Comparison of ENCODE assay signal across 25 mouse cellular contexts in the genomic region with DNA sequence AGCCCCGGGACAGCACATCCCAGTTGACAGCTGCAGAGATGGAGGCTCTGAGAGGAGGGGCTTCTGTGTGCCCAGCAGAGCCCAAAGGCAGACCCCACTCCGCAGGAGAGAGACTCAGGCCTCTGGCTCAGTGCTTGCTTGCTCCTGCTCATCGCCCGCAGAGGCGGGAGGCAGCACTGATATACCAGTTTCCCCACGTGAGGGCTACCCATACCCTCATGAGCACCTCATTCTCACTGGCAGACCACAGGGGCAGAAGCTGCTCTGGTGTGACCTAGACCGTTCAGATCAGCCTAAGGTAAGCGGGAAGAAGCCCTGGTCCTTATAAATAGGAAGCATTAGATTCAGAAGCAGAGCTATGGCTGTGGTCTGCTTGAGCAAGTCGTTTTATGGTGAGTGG. TPM values are rescaled to one million over a fixed set of nuclear protein-coding genes. Genes with fewer than 3 reads are reported as not detected.
A peak's percentile ranks its signal among the peaks of the same experiment; 100 is the strongest.
DNase-seq lines count a peak whose midpoint lies in the region; ATAC-seq lines count a peak whose summit lies in the region.
"Had no signal": no experiment of that assay in that cellular context is flagged by ENCODE, and none has a peak within 500 bp of the region (broad histone marks: within the 10 kb centered on the region; RNA-seq: fewer than 3 reads in every experiment).

No protein-coding gene starts in this region.

- H3K27me3 ChIP-seq in midbrain, embryonic 10.5 days (ENCODE audit: low read depth, poor library complexity, severe bottlenecking): peaks cover 6% of the 10 kb centered on the region
- H3K27me3 ChIP-seq in midbrain, embryonic 11.5 days (ENCODE audit: control insufficient read depth, insufficient read depth, low read length): no peaks in the 10 kb centered on the region
- no peaks in the 10 kb centered on the region for H3K27me3 ChIP-seq in hindbrain, embryonic 12.5 days
- H3K27me3 ChIP-seq in hindbrain, embryonic 13.5 days: no peaks in the 10 kb centered on the region

- H3K36me3 ChIP-seq in midbrain, embryonic 10.5 days: peaks cover 10% of the 10 kb centered on the region; the same call in 1 of the 2 replicates
- H3K36me3 ChIP-seq in midbrain, embryonic 11.5 days (ENCODE audit: control insufficient read depth, insufficient read depth, low read length): no peaks in the 10 kb centered on the region
- H3K36me3 ChIP-seq in hindbrain, embryonic 12.5 days: peaks cover 8% of the 10 kb centered on the region; the same call in 1 of the 2 replicates
- H3K36me3 ChIP-seq in hindbrain, embryonic 13.5 days: peaks cover 19% of the 10 kb centered on the region; the same call in 1 of the 2 replicates
- H3K36me3 ChIP-seq: embryonic facial prominence, embryonic 10.5 days; embryonic facial prominence, embryonic 15.5 days; liver, embryonic 15.5 days had no signal

- H3K9me3 ChIP-seq in midbrain, embryonic 10.5 days (replicated peaks): no peaks in the 10 kb centered on the region
- H3K9me3 ChIP-seq in midbrain, embryonic 11.5 days (ENCODE audit: control insufficient read depth, low read length): no peaks in the 10 kb centered on the region
- H3K9me3 ChIP-seq in hindbrain, embryonic 12.5 days (replicated peaks): no peaks in the 10 kb centered on the region
- no peaks in the 10 kb centered on the region for H3K9me3 ChIP-seq in hindbrain, embryonic 13.5 days
- H3K9me3 ChIP-seq: embryonic facial prominence, embryonic 10.5 days; embryonic facial prominence, embryonic 15.5 days; liver, embryonic 15.5 days; megakaryocyte, embryonic 14.5 days had no signal

- H3K4me3 ChIP-seq in midbrain, embryonic 10.5 days: no peak overlapping the region
- no peak overlapping the region for H3K4me3 ChIP-seq in midbrain, embryonic 11.5 days (ENCODE audit: low read depth, low read length)
- no peak overlapping the region for H3K4me3 ChIP-seq in hindbrain, embryonic 12.5 days
- H3K4me3 ChIP-seq in hindbrain, embryonic 13.5 days: no peak overlapping the region
- H3K4me3 ChIP-seq: embryonic facial prominence, embryonic 10.5 days; embryonic facial prominence, embryonic 15.5 days; liver, embryonic 15.5 days; megakaryocyte, embryonic 14.5 days had no signal

- no peak for ATAC-seq in midbrain, embryonic 11.5 days (ENCODE audit: low FRiP score)
- no peak for ATAC-seq in hindbrain, embryonic 12.5 days (ENCODE audit: low FRiP score)
- ATAC-seq in hindbrain, embryonic 13.5 days (ENCODE audit: low FRiP score): no peak

- no peak overlapping the region for H3K4me2 ChIP-seq in midbrain, embryonic 11.5 days
- H3K4me2 ChIP-seq in hindbrain, embryonic 12.5 days (replicated peaks): no peak overlapping the region; the same call in 1 of the 2 replicates
- H3K4me2 ChIP-seq in hindbrain, embryonic 13.5 days: no peak overlapping the region
- H3K4me2 ChIP-seq: embryonic facial prominence, embryonic 15.5 days; heart, embryonic 11.5 days; liver, embryonic 15.5 days had no signal

- H3K27ac ChIP-seq in midbrain, embryonic 10.5 days (replicated peaks): peak overlapping the region; percentile 68
- no peak overlapping the region for H3K27ac ChIP-seq in midbrain, embryonic 11.5 days (ENCODE audit: low read depth, low read length)
- peak overlapping the region; percentile 23; the same call in 1 of the 2 replicates for H3K27ac ChIP-seq in hindbrain, embryonic 12.5 days
- peak overlapping the region; percentile 6; the same call in 1 of the 2 replicates for H3K27ac ChIP-seq in hindbrain, embryonic 13.5 days
- H3K27ac ChIP-seq: embryonic facial prominence, embryonic 10.5 days; embryonic facial prominence, embryonic 15.5 days; liver, embryonic 15.5 days had no signal

- 87% methylated on average over 9 of the region's 9 CpGs for WGBS in midbrain, embryonic 10.5 days
- WGBS in midbrain, embryonic 11.5 days: 85% methylated on average over 9 of the region's 9 CpGs
- WGBS in hindbrain, embryonic 12.5 days: 80% methylated on average over 9 of the region's 9 CpGs
- 81% methylated on average over 9 of the region's 9 CpGs for WGBS in hindbrain, embryonic 13.5 days

- intact Hi-C loops in heart, postnatal 36 days (cut with DNase I): no loop called here

- H3K9ac ChIP-seq in midbrain, embryonic 11.5 days (ENCODE audit: low read length): no peak overlapping the region
- H3K9ac ChIP-seq in hindbrain, embryonic 12.5 days: no peak overlapping the region
- peak overlapping the region; percentile 43; the same call in 1 of the 2 replicates for H3K9ac ChIP-seq in hindbrain, embryonic 13.5 days
- H3K9ac ChIP-seq: embryonic facial prominence, embryonic 15.5 days; liver, embryonic 15.5 days had no signal

- peak; percentile 74 for DNase-seq in heart, adult 11 months
- DNase-seq in heart, postnatal 36 days: no peak
- no peak for DNase-seq in midbrain, embryonic 10.5 days (ENCODE audit: low spot score)
- DNase-seq in midbrain, embryonic 11.5 days (ENCODE audit: low spot score, missing footprints): no peak
- DNase-seq in lung, adult 18-20 months: no peak
- no peak for DNase-seq in layer of hippocampus, adult 18-20 months (ENCODE audit: low spot score in 2 of 2)
- DNase-seq: adrenal gland, postnatal 25 days; B cell, adult 2 months; cerebellum, adult 18-20 months; gastrocnemius, postnatal 10 days; heart, postnatal 4 days; kidney, adult 18-20 months; kidney, postnatal 4 days; layer of hippocampus, postnatal 36 days; left cerebral cortex, postnatal 4 days; right cerebral cortex, adult 18-20 months; spleen, adult 18-20 months; thymus, postnatal 14 days had no signal

- peaks cover 53% of the 10 kb centered on the region for H3K4me1 ChIP-seq in midbrain, embryonic 10.5 days
- H3K4me1 ChIP-seq in midbrain, embryonic 11.5 days (ENCODE audit: control insufficient read depth, insufficient read depth, low read length): peaks cover 13% of the 10 kb centered on the region
- H3K4me1 ChIP-seq in hindbrain, embryonic 12.5 days: peaks cover 64% of the 10 kb centered on the region
- H3K4me1 ChIP-seq in hindbrain, embryonic 13.5 days (replicated peaks): peaks cover 71% of the 10 kb centered on the region
- H3K4me1 ChIP-seq: embryonic facial prominence, embryonic 15.5 days; liver, embryonic 15.5 days; megakaryocyte, embryonic 14.5 days had no signal

RNA-seq across cellular contexts. Expression of gene Rab6b, which starts 8.2 kb away (rescaled TPM):
- 1 to 10 TPM; 1.1 to 1.4 TPM for total RNA-seq in heart, postnatal 36 days (2021)
- 12.3 and 19.9 TPM in 2 replicates for polyA plus RNA-seq in midbrain, embryonic 10.5 days (2016; fragmentation: Nextera tagmentation; extraction: Ambion mirVana)
- 16.5 and 16.7 TPM in 2 replicates for polyA plus RNA-seq in midbrain, embryonic 11.5 days (2014; fragmentation: Nextera tagmentation; extraction: Ambion mirVana)
- polyA plus RNA-seq in hindbrain, embryonic 12.5 days (2016; fragmentation: Nextera tagmentation; extraction: Ambion mirVana): 58.0 and 62.5 TPM in 2 replicates
- polyA plus RNA-seq in hindbrain, embryonic 13.5 days (2015; fragmentation: Nextera tagmentation; extraction: Ambion mirVana): 80.2 and 83.1 TPM in 2 replicates
- total RNA-seq in layer of hippocampus, adult 18-20 months (2021): 100 to 1,000 TPM; 431 to 437 TPM
